Mouse (Mus musculus) ES-E14 (cell line): Measurements from ENCODE around the gene Pex19.

Source experiments
- CHD2 ChIP-seq: IDR thresholded peaks from 2 replicates; pipeline ENCODE4 v1.6.1; 2014; ENCODE audit warnings: mild to moderate bottlenecking, low read depth, low read length, inconsistent platforms
- HCFC1 ChIP-seq: IDR thresholded peaks from 2 replicates; pipeline ENCODE4 v1.6.1; 2012; ENCODE audit warnings: low read length, inconsistent platforms, borderline replicate concordance; ENCODE audit not compliant: insufficient read depth
- ZC3H11A ChIP-seq: IDR thresholded peaks from 2 replicates; pipeline ENCODE4 v1.6.1; 2012; ENCODE audit warnings: low read depth, mild to moderate bottlenecking, inconsistent platforms, low read length, borderline replicate concordance
- ZNF384 ChIP-seq: IDR thresholded peaks from 2 replicates; pipeline ENCODE4 v1.6.1; 2012; ENCODE audit warnings: low read depth, low read length, inconsistent platforms

GRCm38 (mm10) chr1:172180881-172181280 lies 54.3 kb downstream of the Pex19 start:
- no peak for TF ChIP-seq ZC3H11A
- no peak for TF ChIP-seq ZNF384
- no peak for TF ChIP-seq CHD2
- no peak for TF ChIP-seq HCFC1
